Comparison of ENCODE assay signal across 18 mouse cellular contexts in the genomic region with DNA sequence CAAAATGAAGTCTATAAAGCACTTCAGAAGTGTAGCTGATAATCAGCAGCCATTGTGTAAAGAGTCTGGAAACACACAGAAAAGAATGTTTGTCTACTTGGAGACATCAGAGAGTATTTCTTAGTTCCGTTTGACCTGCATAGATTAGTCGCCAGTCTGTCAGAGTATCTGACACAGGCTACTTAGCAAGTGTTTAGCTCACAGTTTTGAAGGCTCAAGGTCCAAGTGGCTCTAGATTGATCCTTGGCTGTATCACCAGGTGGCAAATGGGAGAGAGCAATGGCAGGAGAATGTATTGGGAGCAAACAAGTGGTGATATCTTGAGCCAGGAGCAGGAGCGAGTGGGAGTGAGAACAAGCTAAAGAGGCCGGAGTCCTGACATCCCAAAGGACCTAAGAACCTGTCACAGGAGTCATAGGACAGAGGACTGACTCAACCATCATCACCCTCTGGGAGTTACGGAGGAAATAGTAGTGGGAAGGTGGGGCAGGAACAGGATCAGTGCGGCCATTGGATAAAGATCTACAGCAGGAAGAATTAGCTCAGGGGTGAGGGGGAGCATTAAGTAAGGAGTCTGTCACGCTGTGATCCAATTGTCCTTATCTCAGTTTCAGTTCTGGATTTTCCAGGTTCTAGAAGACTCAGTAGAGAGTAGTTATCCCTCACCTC. TPM values are rescaled to one million over a fixed set of nuclear protein-coding genes. Genes with fewer than 3 reads are reported as not detected.
A peak's percentile ranks its signal among the peaks of the same experiment; 100 is the strongest.
DNase-seq lines count a peak whose midpoint lies in the region; ATAC-seq and TF ChIP-seq lines count a peak whose summit lies in the region.
"Had no signal": no experiment of that assay in that cellular context is flagged by ENCODE, and none has a peak within 500 bp of the region (broad histone marks: within the 10 kb centered on the region; RNA-seq: fewer than 3 reads in every experiment).

No protein-coding gene starts in this region.

- no peaks in the 10 kb centered on the region for H3K36me3 ChIP-seq in heart, embryonic 13.5 days
- no peaks in the 10 kb centered on the region for H3K36me3 ChIP-seq in kidney, postnatal 0 days (ENCODE audit: insufficient read depth, low read length)
- H3K36me3 ChIP-seq in liver, embryonic 11.5 days (ENCODE audit: control insufficient read depth, insufficient read depth, low read length) = no peaks in the 10 kb centered on the region
- H3K36me3 ChIP-seq in stomach, embryonic 16.5 days (ENCODE audit: control insufficient read depth, insufficient read depth, low read length) = no peaks in the 10 kb centered on the region
- no peaks in the 10 kb centered on the region for H3K36me3 ChIP-seq in forebrain, embryonic 10.5 days (replicated peaks)
- H3K36me3 ChIP-seq: embryonic facial prominence, embryonic 13.5 days; limb, embryonic 12.5 days had no signal

- H3K4me2 ChIP-seq in heart, embryonic 13.5 days = peak overlapping the region; percentile 22; the same call in 1 of the 2 replicates
- H3K4me2 ChIP-seq in kidney, postnatal 0 days (ENCODE audit: low read length) = peak overlapping the region; percentile 13; the same call in 1 of the 2 replicates
- peak overlapping the region; percentile 27; the same call in 1 of the 2 replicates for H3K4me2 ChIP-seq in liver, embryonic 11.5 days
- H3K4me2 ChIP-seq in stomach, embryonic 16.5 days (ENCODE audit: low read depth, low read length) = peak overlapping the region; percentile 34
- H3K4me2 ChIP-seq: embryonic facial prominence, embryonic 13.5 days; limb, embryonic 12.5 days had no signal

- DNase-seq in heart, postnatal 10 days = no peak
- DNase-seq in kidney, postnatal 0 days (ENCODE audit: low spot score) = no peak
- no peak for DNase-seq in kidney, postnatal 25 days
- no peak for DNase-seq in liver, embryonic 11.5 days (ENCODE audit: low spot score)
- no peak for DNase-seq in forebrain, embryonic 10.5 days (ENCODE audit: extremely low spot score, low spot score)
- no peak for DNase-seq in urinary bladder, postnatal 25 days (ENCODE audit: low spot score)
- DNase-seq: adrenal gland, postnatal 14 days; cerebellum, adult 8-10 months; gastrocnemius, postnatal 36 days; heart, postnatal 36 days; right cerebral cortex, postnatal 14 days; thymus, adult 2 months had no signal

- peak overlapping the region; percentile 50; the same call in 1 of the 2 replicates for H3K27ac ChIP-seq in heart, embryonic 13.5 days (replicated peaks)
- H3K27ac ChIP-seq in kidney, postnatal 0 days = peak overlapping the region; percentile 63; the same call in 1 of the 2 replicates
- no peak overlapping the region for H3K27ac ChIP-seq in liver, embryonic 11.5 days (ENCODE audit: low read depth, low read length)
- H3K27ac ChIP-seq in stomach, embryonic 16.5 days (ENCODE audit: low read length) = peak overlapping the region; percentile 72; the same call in 1 of the 2 replicates
- H3K27ac ChIP-seq in forebrain, embryonic 10.5 days = no peak overlapping the region
- H3K27ac ChIP-seq: embryonic facial prominence, embryonic 13.5 days; limb, embryonic 12.5 days had no signal

- ATAC-seq in heart, embryonic 13.5 days (ENCODE audit: extremely low read depth, insufficient number of reproducible peaks, low FRiP score, low TSS enrichment) = no peak
- peak; percentile 13; the same call in 1 of the 2 replicates for ATAC-seq in kidney, postnatal 0 days (replicated peaks; ENCODE audit: low FRiP score, low read depth)
- ATAC-seq in liver, embryonic 11.5 days (replicated peaks; ENCODE audit: low FRiP score) = no peak
- peak; percentile 42; the same call in 1 of the 2 replicates for ATAC-seq in stomach, embryonic 16.5 days (ENCODE audit: insufficient read depth, low FRiP score)
- ATAC-seq: midbrain, embryonic 16.5 days had no signal

- intact Hi-C loops in heart, postnatal 10 days (cut with DNase I) = no loop called here

- no peaks in the 10 kb centered on the region for H3K9me3 ChIP-seq in heart, embryonic 13.5 days
- H3K9me3 ChIP-seq in kidney, postnatal 0 days (replicated peaks; ENCODE audit: low read length) = no peaks in the 10 kb centered on the region
- H3K9me3 ChIP-seq in liver, embryonic 11.5 days (ENCODE audit: control insufficient read depth, low read length) = no peaks in the 10 kb centered on the region
- H3K9me3 ChIP-seq in stomach, embryonic 16.5 days (replicated peaks; ENCODE audit: control insufficient read depth, low read length) = no peaks in the 10 kb centered on the region
- no peaks in the 10 kb centered on the region for H3K9me3 ChIP-seq in forebrain, embryonic 10.5 days
- H3K9me3 ChIP-seq: embryonic facial prominence, embryonic 13.5 days; limb, embryonic 12.5 days had no signal

- 45% methylated on average over 7 of the region's 7 CpGs for WGBS in heart, embryonic 13.5 days
- WGBS in kidney, postnatal 0 days = 69% methylated on average over 7 of the region's 7 CpGs
- 64% methylated on average over 7 of the region's 7 CpGs for WGBS in liver, embryonic 11.5 days
- 56% methylated on average over 7 of the region's 7 CpGs for WGBS in stomach, embryonic 16.5 days
- 86% methylated on average over 7 of the region's 7 CpGs for WGBS in forebrain, embryonic 10.5 days

- H3K4me3 ChIP-seq in heart, embryonic 13.5 days = no peak overlapping the region
- H3K4me3 ChIP-seq in kidney, postnatal 0 days (replicated peaks; ENCODE audit: low read depth, low read length) = no peak overlapping the region
- no peak overlapping the region for H3K4me3 ChIP-seq in liver, embryonic 11.5 days (ENCODE audit: low read depth, low read length)
- no peak overlapping the region for H3K4me3 ChIP-seq in stomach, embryonic 16.5 days (replicated peaks; ENCODE audit: low read length)
- no peak overlapping the region for H3K4me3 ChIP-seq in forebrain, embryonic 10.5 days
- H3K4me3 ChIP-seq: embryonic facial prominence, embryonic 13.5 days; limb, embryonic 12.5 days had no signal

- no peak for TF ChIP-seq CTCF in kidney, postnatal 0 days (IDR thresholded peaks at IDR 0.05; ENCODE audit: low read depth)

- H3K4me1 ChIP-seq in heart, embryonic 13.5 days = peaks cover 39% of the 10 kb centered on the region
- H3K4me1 ChIP-seq in kidney, postnatal 0 days (replicated peaks; ENCODE audit: insufficient read depth, low read length) = peaks cover 4% of the 10 kb centered on the region
- H3K4me1 ChIP-seq in liver, embryonic 11.5 days (replicated peaks; ENCODE audit: control insufficient read depth, insufficient read depth, low read length) = peaks cover 14% of the 10 kb centered on the region
- peaks cover 7% of the 10 kb centered on the region; the same call in 1 of the 2 replicates for H3K4me1 ChIP-seq in stomach, embryonic 16.5 days (ENCODE audit: control insufficient read depth, insufficient read depth, low read length)
- H3K4me1 ChIP-seq in forebrain, embryonic 10.5 days = 0 out of 2 replicates have a peak, but pooled peaks cover 4% of the 10 kb centered on the region
- H3K4me1 ChIP-seq: limb, embryonic 12.5 days had no signal

- H3K9ac ChIP-seq in heart, embryonic 13.5 days = no peak overlapping the region
- no peak overlapping the region for H3K9ac ChIP-seq in kidney, postnatal 0 days (ENCODE audit: low read depth, low read length)
- no peak overlapping the region for H3K9ac ChIP-seq in liver, embryonic 11.5 days (ENCODE audit: low read depth, low read length)
- no peak overlapping the region for H3K9ac ChIP-seq in stomach, embryonic 16.5 days (ENCODE audit: low read length)
- H3K9ac ChIP-seq: embryonic facial prominence, embryonic 13.5 days; limb, embryonic 12.5 days had no signal

- H3K27me3 ChIP-seq in heart, embryonic 13.5 days (replicated peaks) = no peaks in the 10 kb centered on the region
- H3K27me3 ChIP-seq in kidney, postnatal 0 days (ENCODE audit: insufficient read depth, low read length) = no peaks in the 10 kb centered on the region
- H3K27me3 ChIP-seq in liver, embryonic 11.5 days (replicated peaks; ENCODE audit: control insufficient read depth, insufficient read depth, low read length) = no peaks in the 10 kb centered on the region
- no peaks in the 10 kb centered on the region for H3K27me3 ChIP-seq in stomach, embryonic 16.5 days (ENCODE audit: control insufficient read depth, insufficient read depth, low read length)
- H3K27me3 ChIP-seq in forebrain, embryonic 10.5 days (ENCODE audit: poor library complexity, severe bottlenecking) = no peaks in the 10 kb centered on the region
- H3K27me3 ChIP-seq: CH12.LX; embryonic facial prominence, embryonic 13.5 days; limb, embryonic 12.5 days had no signal

RNA-seq across cellular contexts. Expression of gene Uhrf1bp1l, which starts 23.7 kb away (rescaled TPM):
- polyA plus RNA-seq in heart, embryonic 13.5 days (2015; fragmentation: Nextera tagmentation; extraction: Ambion mirVana) = 14.2 and 17.0 TPM in 2 replicates
- 10 to 100 TPM; 23.1 to 36.8 TPM for total RNA-seq in heart, postnatal 10 days (2021)
- polyA plus RNA-seq in kidney, postnatal 0 days (2015; fragmentation: Nextera tagmentation; extraction: Ambion mirVana) = 28.3 and 30.9 TPM in 2 replicates
- 24.4 and 26.8 TPM in 2 replicates for polyA plus RNA-seq in liver, embryonic 11.5 days (2014; fragmentation: Nextera tagmentation; extraction: Ambion mirVana)
- 21.8 and 22.5 TPM in 2 replicates for polyA plus RNA-seq in stomach, embryonic 16.5 days (2015; fragmentation: Nextera tagmentation; extraction: Ambion mirVana)
- polyA plus RNA-seq in forebrain, embryonic 10.5 days (2016; fragmentation: Nextera tagmentation; extraction: Ambion mirVana) = 31.2 and 33.3 TPM in 2 replicates

RNA-seq across cellular contexts. Expression of gene Actr6, which starts 36.4 kb away (rescaled TPM):
- polyA plus RNA-seq in heart, embryonic 13.5 days (2015; fragmentation: Nextera tagmentation; extraction: Ambion mirVana) = 21.5 and 25.4 TPM in 2 replicates
- 10 to 100 TPM; 11.6 to 11.7 TPM for total RNA-seq in heart, postnatal 10 days (2021)
- 38.5 and 40.7 TPM in 2 replicates for polyA plus RNA-seq in kidney, postnatal 0 days (2015; fragmentation: Nextera tagmentation; extraction: Ambion mirVana)
- 29.3 and 33.2 TPM in 2 replicates for polyA plus RNA-seq in liver, embryonic 11.5 days (2014; fragmentation: Nextera tagmentation; extraction: Ambion mirVana)
- 19.2 and 30.3 TPM in 2 replicates for polyA plus RNA-seq in stomach, embryonic 16.5 days (2015; fragmentation: Nextera tagmentation; extraction: Ambion mirVana)
- 37.5 and 38.3 TPM in 2 replicates for polyA plus RNA-seq in forebrain, embryonic 10.5 days (2016; fragmentation: Nextera tagmentation; extraction: Ambion mirVana)

Comparison
In these comparisons a context has a peak if more than half of its experiments do, and no peak if none do; other contexts are left out.
1. ATAC-seq: peak in kidney, postnatal 0 days (single experiment) and stomach, embryonic 16.5 days (single experiment); none in heart, embryonic 13.5 days (single experiment) and liver, embryonic 11.5 days (single experiment).
2. H3K27ac ChIP-seq: peak in heart, embryonic 13.5 days (single experiment), kidney, postnatal 0 days (single experiment) and stomach, embryonic 16.5 days (single experiment); none in liver, embryonic 11.5 days (single experiment) and forebrain, embryonic 10.5 days (single experiment).
3. Peak in every context shown above with its lines, with median percentiles within 50 percentile points of each other: H3K4me2 ChIP-seq.